Mouse (Mus musculus): ENCODE measurements at regions not wholly inside any gene's neighbourhood (a gene's known extent, or its start where the extent isn't known, plus 50 kb on each side); places are given as distances from the start of the nearest gene placed in this dataset.

DNA sequence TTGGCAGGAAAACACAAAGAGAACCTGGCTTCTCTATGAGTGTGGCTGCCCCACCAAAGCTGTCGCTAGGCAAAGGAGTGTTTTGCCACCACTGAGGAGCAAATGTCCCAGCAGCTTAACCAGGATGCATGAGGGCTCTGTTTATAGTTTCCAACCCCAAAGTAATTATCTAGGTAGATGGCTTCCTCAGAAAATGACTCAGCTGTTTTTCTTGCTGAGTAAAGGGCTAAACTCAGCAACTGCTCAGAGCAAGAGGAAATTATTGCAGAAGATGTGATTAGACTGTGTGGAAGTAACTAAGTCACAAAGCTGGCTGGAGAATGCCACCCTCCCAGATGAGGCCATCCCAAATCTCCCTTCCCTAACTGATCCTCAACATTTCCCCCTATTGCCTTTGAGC, 2211.2 kb upstream of the Gm7489 start:
- no peak for DNase-seq

GRCm38 (mm10) chr15:51675291-51675690, 2209.4 kb upstream of the Gm7489 start:
- DNase-seq = no peak

DNA sequence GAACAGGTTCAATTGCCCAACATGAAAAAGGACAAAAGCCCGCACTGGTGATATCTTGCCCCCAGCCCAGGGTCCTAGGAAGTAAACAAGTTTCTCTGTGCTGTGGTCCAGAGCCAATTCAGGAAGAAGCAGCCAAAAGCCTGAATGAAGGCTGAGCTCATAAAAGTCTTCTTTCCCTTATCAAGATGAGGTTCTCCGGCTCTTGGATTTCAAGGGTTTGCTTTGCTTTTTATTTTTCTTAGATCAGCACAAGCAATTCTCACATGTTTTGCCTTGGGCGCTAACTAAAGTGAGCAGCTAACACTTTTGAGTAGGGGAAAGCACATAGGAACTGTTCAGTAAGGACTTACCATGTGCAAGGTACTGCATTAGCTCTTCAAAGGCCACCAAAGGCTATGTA, 2208.0 kb upstream of the Gm7489 start:
- DNase-seq = no peak

- DNase-seq = no peak
Measured at GRCm38 (mm10) chr15:51677266-51677665, 2207.4 kb upstream of the Gm7489 start.

GRCm38 (mm10) chr15:51679186-51679902, 2205.4 kb upstream of the Gm7489 start:
- no peak for DNase-seq

GRCm38 (mm10) chr15:51680494-51680893, 2204.2 kb upstream of the Gm7489 start:
- DNase-seq = no peak

DNA sequence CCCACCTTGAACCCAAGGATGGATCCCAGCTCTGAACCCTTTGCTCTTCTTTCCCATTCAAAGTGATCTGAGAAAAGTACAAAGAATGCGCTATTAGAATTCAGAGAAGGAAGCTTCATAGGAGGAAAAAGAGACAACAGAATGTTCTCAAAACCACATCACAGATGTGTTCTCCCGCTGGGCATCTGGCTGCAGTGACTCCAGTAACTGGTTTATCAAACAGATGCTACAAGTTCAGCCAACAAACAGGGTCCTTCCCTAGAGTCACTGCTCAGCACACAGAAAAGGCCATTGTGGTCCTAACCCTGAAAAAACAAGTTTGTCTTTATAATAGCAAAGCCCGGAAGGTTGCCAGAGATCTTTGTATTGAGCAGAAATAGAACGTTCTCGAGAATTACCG, 2203.5 kb upstream of the Gm7489 start:
- DNase-seq = no peak

DNA sequence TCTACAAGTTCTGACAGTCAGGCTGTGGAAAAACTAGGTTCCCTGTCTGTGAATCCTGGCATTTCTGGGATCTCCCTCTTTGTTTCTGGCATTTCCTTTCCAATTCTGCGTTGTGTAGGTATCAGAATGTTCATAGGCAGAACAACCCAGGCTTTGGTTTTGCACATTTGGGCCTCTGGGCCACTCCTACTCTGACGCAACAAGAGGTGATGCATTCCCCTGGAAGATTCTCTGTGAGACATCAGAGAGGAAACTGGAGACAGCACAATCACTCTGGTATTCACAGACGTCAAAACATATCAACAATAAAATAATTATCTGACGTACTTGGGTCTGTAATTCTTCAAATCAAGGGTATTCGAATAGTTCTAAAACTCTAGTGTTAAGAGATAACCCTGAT, 2202.4 kb upstream of the Gm7489 start:
- DNase-seq = no peak

DNA sequence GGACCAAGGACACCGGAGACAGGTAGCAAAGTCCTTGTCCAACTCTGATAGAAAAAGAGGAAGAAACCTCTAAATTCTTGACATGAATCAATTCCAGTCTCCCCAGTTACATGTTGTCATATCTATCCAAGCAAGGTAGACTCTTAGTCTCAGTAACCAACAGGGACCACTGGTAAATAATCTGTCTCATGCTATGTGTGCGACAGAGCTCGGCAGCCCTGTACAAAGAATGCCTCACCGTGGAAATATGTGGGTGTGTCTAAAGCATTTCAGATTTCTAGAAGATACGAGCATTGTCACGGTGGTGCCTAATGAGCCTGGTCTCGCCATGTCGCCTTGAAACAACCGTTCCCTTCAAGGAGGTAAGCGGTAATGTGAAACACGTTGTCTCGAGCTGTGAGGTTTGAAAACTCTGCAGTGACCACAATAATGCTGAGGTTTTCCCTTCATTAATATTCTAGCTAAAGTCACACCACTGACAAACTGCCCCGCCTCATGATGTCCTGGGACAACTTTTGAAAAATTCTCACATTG, 2197.6 kb upstream of the Gm7489 start:
- DNase-seq = no peak

- DNase-seq = no peak
Measured at GRCm38 (mm10) chr15:51689498-51689897, 2195.2 kb upstream of the Gm7489 start.

- DNase-seq = no peak
Measured at GRCm38 (mm10) chr15:51692671-51693070, 2192.0 kb upstream of the Gm7489 start.

GRCm38 (mm10) chr15:51696344-51697016, 2188.2 kb upstream of the Gm7489 start:
- DNase-seq = peak; percentile 41 to 48

- DNase-seq = no peak
Measured at GRCm38 (mm10) chr15:51704198-51704597, 2180.5 kb upstream of the Gm7489 start.

GRCm38 (mm10) chr15:51709871-51710655, 2174.6 kb upstream of the Gm7489 start:
- DNase-seq = peak; percentile 37 to 55

DNA sequence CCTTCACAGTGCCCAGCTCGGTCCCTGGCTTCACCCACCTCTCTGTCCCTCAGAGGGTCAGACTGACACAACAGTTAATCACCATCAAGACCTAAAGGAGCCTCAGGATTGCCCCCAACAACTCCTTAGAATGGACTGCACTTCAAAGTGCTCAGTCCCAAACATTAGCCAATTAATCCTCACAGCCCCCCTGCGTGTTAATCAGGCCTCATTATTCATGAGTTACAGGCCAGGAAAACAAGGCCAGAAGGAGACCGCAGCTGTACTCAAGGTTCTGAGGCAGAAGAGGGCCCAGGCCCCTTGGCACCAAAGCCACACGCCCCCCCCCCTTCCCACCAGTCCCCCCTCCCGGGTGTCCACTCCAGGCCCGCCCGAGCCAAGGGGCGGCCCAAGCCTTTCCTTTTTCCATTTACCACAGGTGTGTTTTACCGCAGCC, 2163.8 kb upstream of the Gm7489 start:
- no peak for DNase-seq

- DNase-seq = no peak
Measured at GRCm38 (mm10) chr15:51721363-51721762, 2163.3 kb upstream of the Gm7489 start.

- DNase-seq = no peak
Measured at GRCm38 (mm10) chr15:51724127-51724526, 2160.6 kb upstream of the Gm7489 start.

DNA sequence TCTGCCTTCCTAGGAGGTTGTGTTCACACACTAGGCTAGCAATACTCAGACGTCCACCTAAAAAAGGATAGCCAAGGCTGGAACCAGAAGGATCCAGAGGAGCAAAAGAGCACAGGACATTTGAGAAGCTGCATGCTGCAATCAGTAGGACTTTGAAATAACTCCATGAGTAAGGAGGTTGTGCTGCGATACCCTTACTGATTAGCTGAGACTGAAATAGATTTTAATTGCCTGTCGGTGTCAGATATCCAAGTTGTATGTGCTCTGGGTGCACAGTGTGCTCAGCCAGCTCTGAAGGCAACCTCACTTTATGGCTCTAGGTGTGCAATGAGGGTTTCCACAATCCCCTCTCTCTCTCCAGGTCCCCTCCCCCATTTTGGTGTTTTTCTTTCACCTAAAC, 2159.2 kb upstream of the Gm7489 start:
- DNase-seq = no peak

DNA sequence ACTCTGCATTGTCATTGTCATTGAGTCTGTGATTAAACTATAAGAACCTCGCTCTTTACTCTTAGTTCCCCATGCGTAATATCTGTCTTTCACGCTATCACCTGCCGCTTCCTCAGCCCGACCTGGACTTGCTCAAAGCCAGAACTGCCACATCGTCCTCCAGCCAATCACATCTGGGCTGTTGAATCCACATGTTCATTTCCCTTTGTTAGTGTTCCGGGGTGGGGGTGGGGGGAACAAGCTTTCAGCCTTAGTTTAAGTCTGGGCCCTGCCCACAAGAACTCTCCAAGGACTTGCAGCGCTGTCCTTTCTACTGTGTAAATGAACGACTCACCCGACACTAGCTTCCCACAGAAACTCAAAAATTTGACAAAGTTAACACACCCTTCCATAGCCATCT, 2154.6 kb upstream of the Gm7489 start:
- no peak for DNase-seq

DNA sequence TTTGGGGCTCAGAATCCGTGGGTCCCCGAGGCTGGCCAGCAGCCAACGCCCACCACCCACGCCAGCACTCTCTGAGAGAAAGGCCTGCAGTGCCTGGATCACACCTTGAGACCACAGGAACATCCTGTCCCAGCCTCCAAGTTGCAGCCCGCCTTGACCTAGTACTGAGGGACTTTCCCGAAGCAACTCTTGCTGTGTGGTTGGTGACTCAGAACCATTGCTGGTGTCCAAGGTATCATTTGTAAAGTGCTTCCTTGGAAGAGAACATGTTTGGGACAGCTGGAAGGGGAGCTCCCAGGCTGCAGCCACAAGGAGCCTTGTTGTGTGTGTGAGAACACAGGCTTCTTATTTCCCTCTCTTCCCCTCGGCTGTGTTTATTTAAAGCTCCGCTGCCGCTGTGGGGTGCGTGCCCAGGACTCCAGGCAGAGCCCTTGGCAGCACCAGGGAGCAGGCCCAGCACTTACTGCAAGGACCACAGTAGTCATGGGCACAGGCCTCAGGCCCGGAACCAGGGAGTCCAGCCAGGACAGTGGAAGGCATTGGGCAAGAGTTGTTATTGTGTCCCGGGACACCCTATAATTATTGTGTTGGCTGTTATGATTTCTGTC, 2153.8 kb upstream of the Gm7489 start:
- DNase-seq = peak in 1 of 2 experiments; percentile 35

- DNase-seq = no peak
Measured at GRCm38 (mm10) chr15:51734194-51734593, 2150.5 kb upstream of the Gm7489 start.
